Comparison of ENCODE assay signal across 15 mouse cellular contexts in the genomic region with DNA sequence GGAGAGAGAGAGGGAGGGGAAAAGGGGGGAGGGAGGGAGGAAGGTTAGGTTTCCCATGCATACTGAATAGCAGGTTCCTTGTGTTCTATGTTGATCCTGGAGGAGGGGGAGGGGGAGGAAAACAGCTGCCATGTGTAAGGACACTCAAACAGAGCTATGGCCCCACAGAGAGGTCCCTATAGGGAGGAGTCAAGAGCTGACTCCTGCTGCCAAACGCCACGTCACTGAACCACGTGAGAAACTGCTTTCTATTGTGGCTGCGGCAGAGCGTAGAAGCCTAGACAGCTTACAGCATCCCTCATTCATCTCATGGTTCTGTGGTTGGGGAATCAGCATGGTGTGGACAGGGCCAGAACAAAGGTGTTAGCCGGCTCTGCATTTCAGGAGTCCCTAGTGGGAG. TPM values are rescaled to one million over a fixed set of nuclear protein-coding genes. Genes with fewer than 3 reads are reported as not detected.
DNase-seq lines count a peak whose midpoint lies in the region; ATAC-seq and TF ChIP-seq lines count a peak whose summit lies in the region.
"Had no signal": no experiment of that assay in that cellular context is flagged by ENCODE, and none has a peak within 500 bp of the region (broad histone marks: within the 10 kb centered on the region; RNA-seq: fewer than 3 reads in every experiment).

No protein-coding gene starts in this region.

- no peak for DNase-seq in lung, postnatal 4 days
- no peak for DNase-seq in forebrain, embryonic 11.5 days (ENCODE audit: low spot score)
- DNase-seq in limb, embryonic 14.5 days (ENCODE audit: low spot score), result peak; percentile 60
- peak; percentile 52 for DNase-seq in retina, postnatal 1 day
- no peak for DNase-seq in spleen, postnatal 36 days (ENCODE audit: low spot score in 2 of 2)
- DNase-seq in left cerebral cortex, adult 18-20 months (ENCODE audit: low spot score in 2 of 2), result no peak
- DNase-seq: liver, embryonic 13.5 days had no signal

- H3K9me3 ChIP-seq in lung, embryonic 16.5 days (ENCODE audit: control insufficient read depth, low read length), result no peaks in the 10 kb centered on the region
- no peaks in the 10 kb centered on the region for H3K9me3 ChIP-seq in forebrain, embryonic 11.5 days (ENCODE audit: control insufficient read depth, low read length)
- H3K9me3 ChIP-seq in limb, embryonic 14.5 days (ENCODE audit: control insufficient read depth, low read length), result no peaks in the 10 kb centered on the region
- H3K9me3 ChIP-seq: G1E; liver, embryonic 13.5 days had no signal

- peak; percentile 31; the same call in 1 of the 2 replicates for ATAC-seq in lung, embryonic 16.5 days (ENCODE audit: low read depth)
- ATAC-seq in forebrain, embryonic 11.5 days (replicated peaks; ENCODE audit: low FRiP score), result peak; percentile 60
- peak; percentile 63; the same call in 1 of the 2 replicates for ATAC-seq in limb, embryonic 14.5 days (ENCODE audit: low FRiP score, low read depth)
- ATAC-seq in erythroid progenitor cell, adult 5-6 weeks (replicated peaks; ENCODE audit: low FRiP score, poor library complexity, severe bottlenecking), result no peak
- ATAC-seq: inflammation-experienced regulatory T-cells, adult 6 months had no signal

- no peaks in the 10 kb centered on the region for H3K27me3 ChIP-seq in lung, embryonic 16.5 days (ENCODE audit: control insufficient read depth, insufficient read depth, low read depth, low read length)
- no peaks in the 10 kb centered on the region for H3K27me3 ChIP-seq in forebrain, embryonic 11.5 days (ENCODE audit: control insufficient read depth, insufficient read depth, low read length)
- no peaks in the 10 kb centered on the region for H3K27me3 ChIP-seq in limb, embryonic 14.5 days (ENCODE audit: control insufficient read depth, insufficient read depth, low read length)
- H3K27me3 ChIP-seq: liver, embryonic 13.5 days had no signal

- H3K4me3 ChIP-seq in lung, embryonic 16.5 days (ENCODE audit: low read length), result no peak overlapping the region
- H3K4me3 ChIP-seq in forebrain, embryonic 11.5 days (ENCODE audit: low read depth, low read length), result no peak overlapping the region
- H3K4me3 ChIP-seq in limb, embryonic 14.5 days (replicated peaks; ENCODE audit: low read length), result no peak overlapping the region
- H3K4me3 ChIP-seq: liver, embryonic 13.5 days had no signal

- no peak overlapping the region for H3K27ac ChIP-seq in lung, embryonic 16.5 days (ENCODE audit: low read length)
- 0 out of 2 replicates have a peak overlapping the region, but pooled peaks have one; percentile 18 for H3K27ac ChIP-seq in forebrain, embryonic 11.5 days (ENCODE audit: low read depth, low read length)
- no peak overlapping the region for H3K27ac ChIP-seq in limb, embryonic 14.5 days (replicated peaks; ENCODE audit: low read depth, low read length)
- H3K27ac ChIP-seq: liver, embryonic 13.5 days had no signal

- 50% methylated on average over 6 of the region's 6 CpGs for WGBS in lung, embryonic 16.5 days
- 43% methylated on average over 6 of the region's 6 CpGs for WGBS in forebrain, embryonic 11.5 days
- WGBS in limb, embryonic 14.5 days, result 57% methylated on average over 6 of the region's 6 CpGs

- H3K9ac ChIP-seq in lung, embryonic 16.5 days (ENCODE audit: low read length), result no peak overlapping the region
- H3K9ac ChIP-seq in forebrain, embryonic 11.5 days (ENCODE audit: low read length), result no peak overlapping the region
- H3K9ac ChIP-seq in limb, embryonic 14.5 days (ENCODE audit: low read depth, low read length, severe bottlenecking), result 0 out of 2 replicates have a peak overlapping the region, but pooled peaks have one; percentile 8
- H3K9ac ChIP-seq: liver, embryonic 13.5 days had no signal

- peaks cover 3% of the 10 kb centered on the region; the same call in 1 of the 2 replicates for H3K4me1 ChIP-seq in lung, embryonic 16.5 days (replicated peaks; ENCODE audit: control insufficient read depth, insufficient read depth, low read length)
- peaks cover 4% of the 10 kb centered on the region; the same call in 1 of the 2 replicates for H3K4me1 ChIP-seq in forebrain, embryonic 11.5 days (replicated peaks; ENCODE audit: control insufficient read depth, insufficient read depth, low read length)
- 0 out of 2 replicates have a peak, but pooled peaks cover 3% of the 10 kb centered on the region for H3K4me1 ChIP-seq in limb, embryonic 14.5 days (ENCODE audit: control insufficient read depth, insufficient read depth, low read length)
- H3K4me1 ChIP-seq: liver, embryonic 13.5 days had no signal

- no peak for TF ChIP-seq POLR2A in limb, embryonic 14.5 days (IDR thresholded peaks at IDR 0.05; ENCODE audit: borderline replicate concordance, extremely low read depth, insufficient read depth, insufficient read length)

- no peaks in the 10 kb centered on the region for H3K36me3 ChIP-seq in lung, embryonic 16.5 days (ENCODE audit: control insufficient read depth, insufficient read depth, low read length)
- no peaks in the 10 kb centered on the region for H3K36me3 ChIP-seq in forebrain, embryonic 11.5 days (ENCODE audit: control insufficient read depth, insufficient read depth, low read length)
- no peaks in the 10 kb centered on the region for H3K36me3 ChIP-seq in limb, embryonic 14.5 days (ENCODE audit: control insufficient read depth, insufficient read depth, low read length)
- H3K36me3 ChIP-seq: G1E; liver, embryonic 13.5 days had no signal

- H3K4me2 ChIP-seq in lung, embryonic 16.5 days (ENCODE audit: low read depth, low read length), result no peak overlapping the region
- no peak overlapping the region for H3K4me2 ChIP-seq in forebrain, embryonic 11.5 days (ENCODE audit: low read depth, low read length, severe bottlenecking)
- no peak overlapping the region for H3K4me2 ChIP-seq in limb, embryonic 14.5 days (replicated peaks; ENCODE audit: low read depth, low read length, severe bottlenecking)
- H3K4me2 ChIP-seq: liver, embryonic 13.5 days had no signal

RNA-seq across cellular contexts. Expression of a gene that starts 52.3 kb away (rescaled TPM):
- not detected in 2 replicates for polyA plus RNA-seq in lung, embryonic 16.5 days (2015; fragmentation: Nextera tagmentation; extraction: Ambion mirVana)
- polyA plus RNA-seq in forebrain, embryonic 11.5 days (2014; fragmentation: Nextera tagmentation; extraction: Ambion mirVana), result not detected in 2 replicates
- polyA plus RNA-seq in limb, embryonic 14.5 days (2012; rRNA removed), result 0.05 and 0.17 TPM in 2 replicates
- polyA plus RNA-seq in limb, embryonic 14.5 days (2014; fragmentation: Nextera tagmentation; extraction: Ambion mirVana), result not detected in 2 replicates
- not detected for total RNA-seq in left cerebral cortex, adult 18-20 months (2021)
- total RNA-seq in erythroid progenitor cell, adult 5-6 weeks (2015; ENCODE audit: low replicate concordance), result not detected in 2 replicates
- total RNA-seq in erythroid progenitor cell, adult 5-6 weeks (2017; ENCODE audit: low replicate concordance), result 0.51 and 4.5 TPM in 2 replicates
- total RNA-seq: adrenal gland, postnatal 4 days; common myeloid progenitor, adult 5-6 weeks; G1E had no signal
- polyA plus RNA-seq: G1E; gonadal fat pad, adult 2 months; inflammation-experienced regulatory T-cells, adult 6 months; liver, embryonic 13.5 days; spleen, adult 2 months had no signal

Comparison
In these comparisons a context has a peak if more than half of its experiments do, and no peak if none do; other contexts are left out.
1. DNase-seq: peak in limb, embryonic 14.5 days (single experiment) and retina, postnatal 1 day (single experiment); none in lung, postnatal 4 days (0 of 2), forebrain, embryonic 11.5 days (single experiment), spleen, postnatal 36 days (0 of 2) and left cerebral cortex, adult 18-20 months (0 of 2).